Mouse (Mus musculus) adrenal gland (tissue): ENCODE data around the gene Vps29.
"Not testable (repeated sequence)": the region's sequence is repeated elsewhere in the genome, so short reads cannot be mapped to it uniquely, and the experiment has no call there.

ENCODE experiments used
- intact Hi-C: fragments of 180-260 bp; cut with DNase I; formaldehyde crosslinking; loops from one replicate; pipeline ENCODE4 v1.15.1; 2025
- long read RNA-seq, 2 experiments: library from polyadenylated mRNA; unstranded; transcript quantifications; one replicate each; pipeline ENCODE4 v2.0.0; 2020; ENCODE audit warnings: borderline replicate concordance in 1 of 2; ENCODE audit not compliant: insufficient replicate concordance in 1 of 2

Vps29 gene
- long read RNA-seq, experiment 1, transcript Vps29-208 (4 exons, 2,716 nt), result major isoform, 156 of 173 reads
- long read RNA-seq, experiment 1, partial matches to known transcripts, result 8 of 173 reads
- long read RNA-seq, experiment 1, other reads (novel, unspliced or antisense), result 4 of 173 reads
- long read RNA-seq, experiment 2, transcript Vps29-208 (4 exons, 2,716 nt), result major isoform, 200 of 214 reads
- long read RNA-seq, experiment 2, partial matches to known transcripts, result 6 of 214 reads
- long read RNA-seq, experiment 2, other reads (novel, unspliced or antisense), result 4 of 214 reads

GRCm38 (mm10) chr5:122353807-122354491 is at the start of gene Vps29, which contains the start of gene Rad9b:
Gene Vps29 (plus strand): TSS chr5:122354369.
Gene Rad9b (minus strand): TSS chr5:122354233.
- intact Hi-C loops, result no loop called here

GRCm38 (mm10) chr5:122304541-122304940 is 49.6 kb upstream of the Vps29 start:
- intact Hi-C loops, result no loop called here

- intact Hi-C loops, result no loop called here
These were observed 48.7 kb upstream of the Vps29 start for GRCm38 (mm10) chr5:122305472-122305871.

GRCm38 (mm10) chr5:122306536-122306935 is 47.6 kb upstream of the Vps29 start:
- intact Hi-C loops, result no loop called here

- intact Hi-C loops, result no loop called here
These were observed 43.5 kb upstream of the Vps29 start for GRCm38 (mm10) chr5:122310699-122311098.

- intact Hi-C loops, result no loop called here
These were observed 42.5 kb upstream of the Vps29 start for GRCm38 (mm10) chr5:122311692-122312091.

- intact Hi-C loops, result no loop called here
These were observed 41.8 kb upstream of the Vps29 start for GRCm38 (mm10) chr5:122312346-122312745.

GRCm38 (mm10) chr5:122312942-122313684 is 41.1 kb upstream of the Vps29 start:
- intact Hi-C loops, result no loop called here

- intact Hi-C loops, result no loop called here
These were observed 39.1 kb upstream of the Vps29 start for GRCm38 (mm10) chr5:122314966-122315667.

- intact Hi-C loops, result no loop called here
These were observed 36.7 kb upstream of the Vps29 start for GRCm38 (mm10) chr5:122317329-122318045.

GRCm38 (mm10) chr5:122318100-122318499 is 36.1 kb upstream of the Vps29 start:
- intact Hi-C loops, result no loop called here

- intact Hi-C loops, result not testable (repeated sequence)
These were observed 35.2 kb upstream of the Vps29 start for GRCm38 (mm10) chr5:122318976-122319375.

- intact Hi-C loops, result loop anchor here (5.0 kb wide), 1 partner anchor 32 kb away; no protein-coding TSS in a partner anchor
These were observed 34.5 kb upstream of the Vps29 start for GRCm38 (mm10) chr5:122319474-122320204.

GRCm38 (mm10) chr5:122320205-122320781 is 33.9 kb upstream of the Vps29 start:
- intact Hi-C loops, result loop anchor here (5.0 kb wide), 1 partner anchor 33 kb away; no protein-coding TSS in a partner anchor

- intact Hi-C loops, result loop anchor here (5.0 kb wide), 1 partner anchor 36 kb away; no protein-coding TSS in a partner anchor
These were observed 30.6 kb upstream of the Vps29 start for GRCm38 (mm10) chr5:122323523-122323922.

- intact Hi-C loops, result loop anchor here (5.0 kb wide), 2 partner anchors 38 to 58 kb away; no protein-coding TSS in a partner anchor
These were observed 29.3 kb upstream of the Vps29 start for GRCm38 (mm10) chr5:122324608-122325431.

GRCm38 (mm10) chr5:122325477-122325876 is 28.7 kb upstream of the Vps29 start:
- intact Hi-C loops, result loop anchor here (5.0 kb wide), 1 partner anchor 58 kb away; no protein-coding TSS in a partner anchor

GRCm38 (mm10) chr5:122327283-122327682 is 26.9 kb upstream of the Vps29 start:
- intact Hi-C loops, result loop anchor here (5.0 kb wide), 1 partner anchor 60 kb away; no protein-coding TSS in a partner anchor
